ENCODE assay signal across 8 mouse cellular contexts in the genomic region with DNA sequence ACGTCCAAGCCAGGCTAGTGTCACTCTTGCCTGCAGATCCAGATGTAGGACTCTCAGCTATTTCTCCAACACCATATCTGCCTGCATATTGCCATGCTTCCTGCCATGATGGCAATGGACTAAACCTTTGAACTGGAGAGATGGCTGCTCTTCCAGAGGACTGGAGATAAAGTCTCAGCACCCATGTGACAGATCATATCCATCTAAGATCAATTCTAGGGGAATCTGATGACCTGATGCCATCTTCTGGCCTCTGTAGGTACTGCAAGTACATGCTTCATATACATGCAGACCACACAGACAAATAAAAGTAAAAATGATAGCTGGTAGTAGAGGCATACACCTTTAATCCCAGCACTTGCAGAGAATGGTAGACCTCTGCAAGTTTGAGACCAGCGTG. TPM values are rescaled to one million over a fixed set of nuclear protein-coding genes. Genes with fewer than 3 reads are reported as not detected.
A peak's percentile ranks its signal among the peaks of the same experiment; 100 is the strongest.
DNase-seq lines count a peak whose midpoint lies in the region; ATAC-seq and TF ChIP-seq lines count a peak whose summit lies in the region.

No protein-coding gene starts in this region.

- peaks cover 37% of the 10 kb centered on the region for H3K36me3 ChIP-seq in hindbrain, postnatal 0 days (ENCODE audit: insufficient read depth, low read length)
- H3K36me3 ChIP-seq in hindbrain, embryonic 12.5 days: peaks cover 71% of the 10 kb centered on the region

- 65% methylated on average over 2 of the region's 2 CpGs for WGBS in hindbrain, postnatal 0 days
- WGBS in hindbrain, embryonic 12.5 days: 57% methylated on average over 2 of the region's 2 CpGs

- no peak overlapping the region for H3K4me3 ChIP-seq in hindbrain, postnatal 0 days (ENCODE audit: low read length)
- no peak overlapping the region for H3K4me3 ChIP-seq in hindbrain, embryonic 12.5 days

- no peaks in the 10 kb centered on the region for H3K9me3 ChIP-seq in hindbrain, postnatal 0 days (ENCODE audit: low read length)
- H3K9me3 ChIP-seq in hindbrain, embryonic 12.5 days (replicated peaks): no peaks in the 10 kb centered on the region

- H3K4me2 ChIP-seq in hindbrain, postnatal 0 days (ENCODE audit: low read depth, low read length): no peak overlapping the region
- H3K4me2 ChIP-seq in hindbrain, embryonic 12.5 days (replicated peaks): no peak overlapping the region

- no peak overlapping the region for H3K9ac ChIP-seq in hindbrain, postnatal 0 days (replicated peaks; ENCODE audit: low read length)
- H3K9ac ChIP-seq in hindbrain, embryonic 12.5 days: no peak overlapping the region

- ATAC-seq in hindbrain, postnatal 0 days: no peak
- ATAC-seq in hindbrain, embryonic 12.5 days (ENCODE audit: low FRiP score): no peak

- DNase-seq in hindbrain, postnatal 0 days (ENCODE audit: low spot score): peak; percentile 56
- peak; percentile 64 for DNase-seq in CD4-positive helper T cell, adult 2 months (ENCODE audit: low read depth, low spot score)
- peak; percentile 73 for DNase-seq in R1 (ENCODE audit: low read depth, low spot score)
- DNase-seq in kidney, postnatal 10 days: peak; percentile 64
- DNase-seq in skeletal muscle tissue, adult 2 months (ENCODE audit: low read depth, low spot score): peak; percentile 26
- DNase-seq in Muller cell, postnatal 12 days (ENCODE audit: inconsistent ontology term): no peak
- DNase-seq in cerebellum, adult 8-10 months: no peak

- H3K27me3 ChIP-seq in hindbrain, postnatal 0 days (ENCODE audit: insufficient read depth, low read length): no peaks in the 10 kb centered on the region
- no peaks in the 10 kb centered on the region for H3K27me3 ChIP-seq in hindbrain, embryonic 12.5 days

- peak; percentile 64 for TF ChIP-seq CTCF in hindbrain, postnatal 0 days (IDR thresholded peaks at IDR 0.05; ENCODE audit: low read depth)

- no peak overlapping the region for H3K27ac ChIP-seq in hindbrain, postnatal 0 days
- H3K27ac ChIP-seq in hindbrain, embryonic 12.5 days: no peak overlapping the region

- H3K4me1 ChIP-seq in hindbrain, postnatal 0 days (ENCODE audit: insufficient read depth, low read length): no peaks in the 10 kb centered on the region
- H3K4me1 ChIP-seq in hindbrain, embryonic 12.5 days: no peaks in the 10 kb centered on the region

RNA-seq across cellular contexts. Expression of gene Tnfrsf23, which starts 10.5 kb away (rescaled TPM):
- total RNA-seq in hindbrain, postnatal 0 days (2014; rRNA removed): 0.58 and 1.5 TPM in 2 replicates
- 0.74 and 1.1 TPM in 2 replicates for polyA plus RNA-seq in hindbrain, postnatal 0 days (2015; fragmentation: Nextera tagmentation; extraction: Ambion mirVana)
- polyA plus RNA-seq in hindbrain, embryonic 12.5 days (2016; fragmentation: Nextera tagmentation; extraction: Ambion mirVana): 0.63 and 0.80 TPM in 2 replicates

RNA-seq across cellular contexts. Expression of gene Tnfrsf22, which starts 46.7 kb away (rescaled TPM):
- 2.9 and 4.8 TPM in 2 replicates for total RNA-seq in hindbrain, postnatal 0 days (2014; rRNA removed)
- 4.5 and 5.1 TPM in 2 replicates for polyA plus RNA-seq in hindbrain, postnatal 0 days (2015; fragmentation: Nextera tagmentation; extraction: Ambion mirVana)
- polyA plus RNA-seq in hindbrain, embryonic 12.5 days (2016; fragmentation: Nextera tagmentation; extraction: Ambion mirVana): 8.3 and 8.8 TPM in 2 replicates

Comparison
In these comparisons a context has a peak if more than half of its experiments do, and no peak if none do; other contexts are left out.
1. DNase-seq: peak in hindbrain, postnatal 0 days (single experiment), CD4-positive helper T cell, adult 2 months (single experiment), R1 (single experiment), kidney, postnatal 10 days (single experiment) and skeletal muscle tissue, adult 2 months (single experiment); none in Muller cell, postnatal 12 days (single experiment) and cerebellum, adult 8-10 months (single experiment).